Mouse (Mus musculus) stomach, embryonic 14.5 days (tissue): ENCODE measurements around the gene Pcolce. TPM values are rescaled to one million over a fixed set of nuclear protein-coding genes. Genes with fewer than 3 reads are reported as not detected.

Experiments
- ATAC-seq: fragments of 200-750 bp; cut with Nextera tagmentation; 2 replicates; pipeline ENCODE4 v1.8.0; 2017; ENCODE audit warnings: low read depth, moderate TSS enrichment; ENCODE audit not compliant: insufficient number of reproducible peaks, insufficient read depth, low FRiP score
- H3K27ac ChIP-seq: fragments of 300-500 bp; sonication (generic); 2 replicates; pipeline ENCODE4 v1.5.1; 2014; ENCODE audit warnings: mild to moderate bottlenecking, low read length, moderate library complexity, mixed read lengths
- H3K27me3 ChIP-seq: fragments of 300-500 bp; sonication (generic); 2 replicates; pipeline ENCODE4 v1.6.1; 2014; ENCODE audit warnings: low read length, control low read depth, mixed read lengths; ENCODE audit not compliant: control insufficient read depth, insufficient read depth
- H3K36me3 ChIP-seq: fragments of 300-500 bp; sonication (generic); 2 replicates; pipeline ENCODE4 v1.6.1; 2014; ENCODE audit warnings: mild to moderate bottlenecking, control low read depth, low read length, moderate library complexity, mixed read lengths; ENCODE audit not compliant: control insufficient read depth, insufficient read depth
- H3K4me1 ChIP-seq: fragments of 300-500 bp; sonication (generic); 2 replicates; pipeline ENCODE4 v1.6.1; 2014; ENCODE audit warnings: low read length, control low read depth, mixed read lengths; ENCODE audit not compliant: control insufficient read depth, insufficient read depth
- H3K4me2 ChIP-seq: fragments of 300-500 bp; sonication (generic); replicated peaks from 2 replicates; pipeline ENCODE4 v1.6.1; 2014; ENCODE audit warnings: low read depth, low read length, control low read depth
- H3K4me3 ChIP-seq: fragments of 300-500 bp; sonication (generic); 2 replicates; pipeline ENCODE4 v1.5.1; 2014; ENCODE audit warnings: low read depth, low read length, control low read depth
- H3K9ac ChIP-seq: fragments of 300-500 bp; sonication (generic); replicated peaks from 2 replicates; pipeline ENCODE4 v1.6.1; 2014; ENCODE audit warnings: low read depth, mild to moderate bottlenecking, control low read depth, low read length, moderate library complexity, mixed read lengths
- H3K9me3 ChIP-seq: fragments of 300-500 bp; sonication (generic); 2 replicates; pipeline ENCODE4 v1.6.1; 2016; ENCODE audit warnings: low read depth, low read length, control low read depth; ENCODE audit not compliant: control insufficient read depth
- WGBS: fragments of 180-500 bp; shearing (Covaris S2); extraction: QIAGEN DNeasy Blood & Tissue Kit; methylation state at CpG from one replicate; pipeline ENCODE4 v1.1.7; 2014; 5-methylcytosine and 5-hydroxymethylcytosine counted together
- polyA plus RNA-seq: library from polyadenylated mRNA; unstranded; fragments of >200 nt; fragmentation: Nextera tagmentation; extraction: Ambion mirVana; gene quantifications from 2 replicates; pipeline ENCODE4 v1.2.1, GENCODE M21; 2014

Gene Pcolce
- polyA plus RNA-seq, 1 experiment from 2014 or later = 143 TPM

DNA sequence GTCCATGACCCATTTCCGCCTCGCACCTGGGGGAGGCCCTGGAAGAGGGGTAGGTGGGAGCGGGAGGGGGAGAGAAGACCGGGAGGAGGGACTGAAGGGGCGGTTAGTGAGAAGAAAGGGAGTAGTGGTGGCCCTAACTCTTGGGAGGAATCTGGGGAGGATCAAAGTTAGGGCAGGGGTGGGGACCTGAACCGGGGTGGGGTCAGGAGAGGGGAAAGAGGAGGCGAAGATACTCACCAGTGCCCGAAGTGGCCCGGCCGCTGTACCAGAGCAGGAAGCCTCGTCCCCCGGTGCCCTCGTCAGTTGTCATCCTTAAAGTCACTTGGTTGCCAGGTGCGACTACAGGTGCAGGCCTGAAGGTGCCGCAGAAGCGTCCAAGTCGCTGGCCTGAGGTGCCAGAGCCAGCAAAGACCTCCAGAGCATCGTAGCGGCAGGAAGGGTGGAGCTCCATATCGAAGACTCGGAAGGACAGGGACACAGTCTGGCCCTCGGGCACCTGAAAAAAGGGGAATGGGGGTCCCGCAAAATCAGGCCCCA lies 4.9 kb downstream of the Pcolce start:
- Histone ChIP-seq H3K4me3 (peak overlapping the region; percentile 16; the same call in 1 of the 2 replicates), H3K9ac (0 out of 2 replicates have a peak overlapping the region, but pooled peaks have one; percentile 3), H3K4me2 (peak overlapping the region; percentile 40), H3K4me1 (peaks cover 39% of the 10 kb centered on the region), H3K36me3 (peaks cover 10% of the 10 kb centered on the region; the same call in 1 of the 2 replicates), H3K27ac (no peak overlapping the region), H3K9me3 (no peaks in the 10 kb centered on the region), H3K27me3 (no peaks in the 10 kb centered on the region)
- no peak for ATAC-seq
- WGBS = 18% methylated on average over 23 of the region's 23 CpGs

- Histone ChIP-seq H3K27ac (no peak overlapping the region), H3K9ac (0 out of 2 replicates have a peak overlapping the region, but pooled peaks have one; percentile 3), H3K4me2 (peak overlapping the region; percentile 40), H3K4me3 (peak overlapping the region; percentile 16; the same call in 1 of the 2 replicates), H3K9me3 (no peaks in the 10 kb centered on the region), H3K36me3 (peaks cover 10% of the 10 kb centered on the region; the same call in 1 of the 2 replicates), H3K27me3 (no peaks in the 10 kb centered on the region), H3K4me1 (peaks cover 37% of the 10 kb centered on the region)
- ATAC-seq = no peak
- WGBS = 22% methylated on average over 26 of the region's 26 CpGs
Measured at GRCm38 (mm10) chr5:137607860-137608653, 5.5 kb downstream of the Pcolce start.

DNA sequence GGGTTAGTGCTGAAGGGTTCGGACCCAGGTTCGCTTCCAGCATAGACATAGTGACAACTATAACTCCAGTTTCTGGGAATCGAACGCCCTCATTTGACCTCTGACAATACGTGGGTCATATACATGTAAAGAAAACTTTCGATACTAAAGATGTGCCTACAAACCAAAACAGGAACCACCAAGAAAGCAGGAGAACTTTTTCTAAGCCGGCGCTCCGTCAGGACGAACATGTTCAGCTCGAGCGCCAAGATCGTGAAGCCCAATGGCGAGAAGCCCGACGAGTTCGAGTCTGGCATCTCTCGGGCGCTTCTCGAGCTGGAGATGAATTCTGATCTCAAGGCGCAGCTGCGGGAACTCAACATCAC lies 12.2 kb downstream of the Pcolce start:
- Histone ChIP-seq H3K9me3 (no peaks in the 10 kb centered on the region), H3K4me1 (peaks cover 16% of the 10 kb centered on the region), H3K27ac (peak overlapping the region; percentile 58; the same call in 1 of the 2 replicates), H3K9ac (peak overlapping the region; percentile 73; the same call in 1 of the 2 replicates), H3K4me2 (peak overlapping the region; percentile 66), H3K27me3 (no peaks in the 10 kb centered on the region), H3K36me3 (peaks cover 2% of the 10 kb centered on the region; the same call in 1 of the 2 replicates), H3K4me3 (peak overlapping the region; percentile 64)
- under 1% methylated on average over 22 of the region's 22 CpGs for WGBS
- no peak for ATAC-seq

GRCm38 (mm10) chr5:137600619-137601364 lies 12.8 kb downstream of the Pcolce start, which contains the start of gene Mospd3:
TSS of gene Mospd3 (minus strand) at chr5:137601058.
- H3K4me2 ChIP-seq = peak within 1 kb of the TSS; percentile 81
- H3K9me3 ChIP-seq = no peaks in the 10 kb centered on the region
- ATAC-seq = peak; percentile 96
- peak within 1 kb of the TSS; percentile 58; the same call in 1 of the 2 replicates for H3K27ac ChIP-seq
- H3K4me3 ChIP-seq = peak within 1 kb of the TSS; percentile 64
- peaks cover 2% of the 10 kb centered on the region; the same call in 1 of the 2 replicates for H3K36me3 ChIP-seq
- H3K9ac ChIP-seq = peak within 1 kb of the TSS; percentile 73
- peaks cover 16% of the 10 kb centered on the region for H3K4me1 ChIP-seq
- H3K27me3 ChIP-seq = no peaks in the 10 kb centered on the region
- WGBS = under 1% methylated on average over 41 of the region's 41 CpGs

- H3K4me2 ChIP-seq = peak overlapping the region; percentile 81
- H3K9ac ChIP-seq = peak overlapping the region; percentile 73
- no peaks in the 10 kb centered on the region for H3K27me3 ChIP-seq
- H3K4me1 ChIP-seq = peaks cover 16% of the 10 kb centered on the region
- ATAC-seq = no peak; the same call in 1 of the 2 replicates
- H3K36me3 ChIP-seq = 0 out of 2 replicates have a peak, but pooled peaks cover 2% of the 10 kb centered on the region
- H3K4me3 ChIP-seq = peak overlapping the region; percentile 64
- 2% methylated on average over 19 of the region's 19 CpGs for WGBS
- 0 out of 2 replicates have a peak overlapping the region, but pooled peaks have one; percentile 18 for H3K27ac ChIP-seq
- H3K9me3 ChIP-seq = no peaks in the 10 kb centered on the region
Measured at GRCm38 (mm10) chr5:137600281-137600618, 13.3 kb downstream of the Pcolce start.

- 68% methylated on average over 9 of the region's 9 CpGs for WGBS
Measured at GRCm38 (mm10) chr5:137599600-137599999, 14.0 kb downstream of the Pcolce start.

GRCm38 (mm10) chr5:137598100-137598826 lies 15.3 kb downstream of the Pcolce start:
- Histone ChIP-seq H3K4me1 (peaks cover 16% of the 10 kb centered on the region), H3K9ac (no peak overlapping the region), H3K27me3 (no peaks in the 10 kb centered on the region), H3K4me3 (no peak overlapping the region), H3K27ac (no peak overlapping the region), H3K36me3 (0 out of 2 replicates have a peak, but pooled peaks cover 2% of the 10 kb centered on the region), H3K9me3 (no peaks in the 10 kb centered on the region), H3K4me2 (no peak overlapping the region)
- 81% methylated on average over 2 of the region's 2 CpGs for WGBS
- ATAC-seq = no peak

More at GRCm38 (mm10) chr5:137599600-137599999, 14.0 kb downstream of the Pcolce start:
- H3K36me3 ChIP-seq = 0 out of 2 replicates have a peak, but pooled peaks cover 2% of the 10 kb centered on the region
- H3K9me3 ChIP-seq = no peaks in the 10 kb centered on the region
- no peaks in the 10 kb centered on the region for H3K27me3 ChIP-seq
- H3K4me2 ChIP-seq = peak overlapping the region; percentile 81
- peaks cover 16% of the 10 kb centered on the region for H3K4me1 ChIP-seq
- no peak overlapping the region; the same call in 1 of the 2 replicates for H3K27ac ChIP-seq
- H3K9ac ChIP-seq = peak overlapping the region; percentile 73
- peak overlapping the region; percentile 64 for H3K4me3 ChIP-seq
- no peak for ATAC-seq
